Mouse (Mus musculus) inflammation-experienced regulatory T-cells, adult 6 months (primary cell): ENCODE results near the gene Slc7a6. TPM values are rescaled to one million over a fixed set of nuclear protein-coding genes. Genes with fewer than 3 reads are reported as not detected.
"Not testable (repeated sequence)": the region's sequence is repeated elsewhere in the genome, so short reads cannot be mapped to it uniquely, and the experiment has no call there.

Experiments used
- ATAC-seq: one replicate; pipeline ENCODE4 v1.8.0; 2017
- polyA plus RNA-seq, 3 experiments: library from polyadenylated mRNA; unstranded; fragments of 100-300 nt; shearing (Covaris generic); gene quantifications; one replicate each; pipeline ENCODE4 v1.2.1; 2017

The Slc7a6 gene
- polyA plus RNA-seq, 3 experiments from 2014 or later = 21.0 to 35.6 (median 33.1) TPM

DNA sequence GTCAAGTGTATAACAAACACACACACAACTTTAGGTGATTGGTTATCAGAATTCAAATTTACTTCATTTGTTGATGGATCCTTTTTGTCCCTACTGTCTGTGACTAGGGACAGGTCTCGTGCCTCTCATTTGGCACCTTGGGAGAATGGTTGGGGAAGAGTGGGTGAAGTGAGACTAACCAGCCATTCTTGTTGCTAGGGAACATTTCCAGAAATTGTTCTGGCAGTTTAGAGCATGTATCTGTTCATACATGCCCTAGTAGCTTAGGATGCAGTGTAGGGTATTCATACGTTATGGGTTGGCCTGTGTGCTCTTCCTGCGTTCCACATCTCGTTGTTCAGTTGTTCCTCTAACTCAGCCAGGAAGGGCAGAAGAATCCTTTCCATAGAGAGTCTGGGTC, 20.5 kb downstream of the Slc7a6 start:
- no peak for ATAC-seq

DNA sequence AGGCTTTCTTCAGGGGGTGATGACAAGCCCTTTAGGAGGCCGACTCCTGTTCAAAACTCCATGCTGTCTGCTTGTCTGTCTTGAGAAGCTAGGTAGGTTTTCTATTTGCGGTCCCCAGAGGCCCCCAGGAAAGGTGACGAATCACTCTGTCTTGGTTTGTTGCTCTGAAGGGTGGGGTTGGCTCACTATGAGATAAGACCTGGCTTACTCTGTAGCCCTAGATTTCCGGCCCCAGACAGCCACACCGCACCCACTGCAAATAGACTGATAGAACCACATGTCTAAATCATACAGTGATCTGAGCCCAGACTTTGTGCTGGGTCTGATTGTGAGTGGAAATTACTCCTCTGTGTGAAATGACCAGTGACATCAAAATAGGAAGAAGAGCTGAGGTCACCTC, 23.0 kb downstream of the Slc7a6 start:
- ATAC-seq = no peak

DNA sequence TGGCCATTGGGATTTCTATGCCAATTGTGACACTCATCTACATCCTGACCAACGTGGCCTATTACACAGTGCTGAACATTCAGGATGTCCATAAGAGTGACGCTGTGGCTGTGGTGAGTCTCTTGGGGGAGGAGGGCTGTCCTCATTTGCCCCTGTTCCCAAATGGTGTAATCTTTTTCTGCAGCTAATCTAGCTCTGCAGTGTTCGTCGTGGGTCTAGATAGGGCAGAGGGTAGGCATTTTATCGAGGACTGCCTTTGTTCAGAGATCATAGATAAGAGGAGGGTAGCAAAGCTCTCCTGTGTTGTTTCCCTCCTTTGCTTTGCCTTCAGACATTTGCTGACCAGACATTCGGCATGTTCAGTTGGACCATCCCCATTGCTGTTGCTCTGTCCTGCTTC, 24.5 kb downstream of the Slc7a6 start:
- ATAC-seq = no peak

DNA sequence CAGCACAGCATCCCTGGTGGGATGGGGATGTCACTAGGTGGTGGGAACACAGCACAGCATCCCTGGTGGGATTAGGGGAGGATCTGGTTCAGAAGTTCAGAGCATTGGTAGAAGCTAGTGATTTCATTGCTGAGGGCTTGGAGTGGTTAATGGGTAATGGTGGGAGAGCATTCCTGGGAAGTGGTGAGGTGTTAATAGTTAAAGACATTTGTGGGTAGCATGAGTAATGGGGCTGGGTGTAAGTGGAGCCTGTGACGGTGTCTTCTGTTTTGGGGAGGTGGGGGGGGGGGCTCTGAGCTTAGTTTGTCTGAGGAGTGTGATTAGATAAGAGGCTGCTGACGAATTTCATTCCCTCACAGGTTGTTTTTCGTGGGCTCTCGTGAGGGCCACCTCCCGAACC, 25.4 kb downstream of the Slc7a6 start:
- ATAC-seq = no peak

DNA sequence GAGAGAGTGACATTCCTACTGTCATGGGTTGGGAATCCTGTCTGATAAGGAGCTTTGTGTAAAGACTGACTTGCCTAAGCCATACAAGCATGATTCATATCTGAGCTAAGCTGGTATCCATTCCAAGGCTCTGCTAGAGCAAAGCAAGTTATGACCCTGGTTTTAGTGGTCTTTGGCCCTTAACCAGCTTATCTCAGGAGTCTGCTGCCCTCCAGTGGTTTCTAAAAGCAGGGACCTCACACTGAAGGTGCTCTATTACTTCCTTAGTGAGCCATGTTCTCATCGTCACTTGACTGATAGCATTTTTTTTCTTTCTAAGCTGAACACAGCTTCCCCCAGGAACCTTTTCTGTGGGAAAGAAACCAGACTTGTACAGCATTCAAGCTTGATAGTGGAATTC, 30.1 kb downstream of the Slc7a6 start:
- ATAC-seq = peak; percentile 48

DNA sequence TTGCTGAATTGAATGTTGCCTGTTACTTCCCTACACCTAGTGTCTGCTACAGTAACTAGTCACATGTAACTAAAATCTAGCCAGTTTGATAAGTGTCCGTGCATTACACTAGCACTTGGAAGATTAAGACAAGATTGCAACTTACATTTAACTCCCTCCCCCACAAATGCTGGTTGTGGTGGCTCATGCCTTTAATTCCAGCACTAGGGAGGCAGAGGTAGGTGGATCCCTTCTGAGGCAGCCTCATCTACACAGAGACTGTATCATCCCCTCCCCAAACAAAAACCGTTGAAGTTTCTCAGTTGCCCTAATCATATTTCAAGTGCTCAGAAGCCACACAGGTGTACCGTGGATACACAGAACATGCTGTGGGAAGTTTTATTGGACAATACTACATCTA, 30.9 kb downstream of the Slc7a6 start:
- not testable (repeated sequence) for ATAC-seq

DNA sequence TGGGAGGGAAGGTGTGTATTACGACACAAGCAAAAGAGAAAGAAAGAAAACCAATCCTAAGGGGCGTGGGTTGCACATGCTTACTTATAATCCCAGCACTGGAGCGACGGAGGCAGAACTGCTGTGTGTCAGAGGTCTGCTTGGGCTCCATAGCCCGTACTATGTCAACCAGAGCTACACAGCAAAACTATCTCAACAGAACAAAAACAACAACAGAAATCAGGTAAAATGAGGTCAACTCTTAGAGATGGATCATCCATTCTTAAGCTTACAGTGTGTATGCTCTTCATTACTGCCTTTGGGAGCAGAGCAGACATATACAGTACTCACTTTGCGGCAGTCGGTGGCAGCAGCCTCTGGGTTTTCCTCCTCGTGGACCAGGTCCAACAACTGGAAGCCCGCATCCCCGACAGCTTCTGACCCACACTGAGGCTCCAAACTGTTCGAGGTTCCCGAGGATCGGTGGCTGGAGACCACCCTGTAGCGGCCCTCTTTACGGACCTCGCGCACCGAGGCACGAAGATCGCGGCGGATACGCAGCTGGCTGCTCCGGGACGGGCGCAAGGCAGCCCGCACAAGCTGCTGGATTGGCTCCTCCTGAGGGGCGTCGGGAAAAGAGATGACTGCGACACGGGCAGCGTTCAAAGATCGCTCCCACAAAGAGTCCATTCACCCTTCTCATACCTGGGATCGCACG, 41.5 kb downstream of the Slc7a6 start:
- ATAC-seq = peak; percentile 22

DNA sequence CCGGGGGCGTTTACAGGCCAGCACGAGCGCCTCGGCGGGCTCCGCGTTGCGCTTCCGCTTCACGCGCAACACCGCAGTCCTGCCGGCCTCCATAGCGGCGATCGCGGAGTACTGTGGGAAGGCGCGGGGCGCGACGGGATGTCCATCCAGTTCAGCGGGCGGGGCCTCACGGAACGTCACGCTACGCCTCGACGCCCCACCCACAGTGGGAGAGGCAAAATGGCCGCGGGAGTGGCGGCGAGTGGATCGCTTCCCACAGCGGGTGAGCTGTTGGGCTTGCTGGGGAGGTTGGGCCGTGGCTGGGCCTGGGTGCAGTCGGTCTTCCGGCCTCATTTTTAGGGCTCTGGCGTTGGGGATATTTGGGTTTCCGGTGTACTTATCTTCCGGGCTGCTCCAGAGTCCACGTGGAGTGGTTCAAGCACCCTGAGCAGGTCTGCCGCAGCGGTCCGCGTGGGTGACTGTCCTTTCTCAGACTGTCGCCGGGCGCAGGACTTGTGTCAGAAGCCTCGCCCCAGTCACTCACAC, 42.2 kb downstream of the Slc7a6 start, which contains the start of the genes Slc7a6os and Prmt7:
Gene Slc7a6os, minus strand, starts transcription at position 115 of the 525 bp plus-strand sequence.
Gene Prmt7, plus strand, starts transcription at position 116 of the 525 bp plus-strand sequence.
- ATAC-seq = peak; percentile 95

DNA sequence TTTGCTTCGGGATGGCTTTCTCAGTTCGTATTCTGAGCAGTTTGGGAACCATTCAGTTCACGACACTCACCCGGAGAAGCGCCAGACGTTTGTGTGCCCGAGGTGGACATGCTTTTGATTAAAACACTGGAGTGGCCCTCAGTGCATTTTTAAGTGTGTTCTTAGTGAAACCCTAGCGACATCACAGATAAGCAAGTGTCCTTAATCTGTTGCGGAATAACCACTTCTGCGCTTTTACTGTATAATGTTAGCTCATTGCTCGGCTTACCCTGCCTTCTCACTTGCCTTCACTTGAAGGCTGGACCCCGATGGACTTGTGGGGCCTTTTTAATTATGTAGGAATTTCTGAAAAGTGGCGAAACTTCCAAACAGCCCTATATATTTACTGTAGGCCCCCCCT, 42.8 kb downstream of the Slc7a6 start:
- no peak for ATAC-seq

DNA sequence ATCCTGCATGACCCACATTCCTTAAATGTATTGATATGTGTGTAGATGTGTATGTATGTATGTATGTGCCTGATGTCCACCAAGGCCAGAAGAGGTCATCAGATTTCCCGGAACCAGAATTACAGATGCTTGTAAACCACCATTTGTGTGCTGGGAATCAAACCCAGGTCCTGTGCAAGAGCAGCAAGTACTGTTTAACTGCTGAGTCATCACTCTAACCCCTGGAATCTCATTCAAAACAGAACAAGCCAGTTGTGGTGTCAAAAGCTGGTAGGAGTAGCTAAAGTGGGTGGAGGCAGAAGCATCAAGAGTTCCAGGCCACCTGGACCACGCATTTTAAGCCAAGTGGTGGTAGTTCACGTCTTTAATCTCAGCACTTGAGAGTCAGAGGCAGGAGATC, 45.3 kb downstream of the Slc7a6 start:
- ATAC-seq = no peak

DNA sequence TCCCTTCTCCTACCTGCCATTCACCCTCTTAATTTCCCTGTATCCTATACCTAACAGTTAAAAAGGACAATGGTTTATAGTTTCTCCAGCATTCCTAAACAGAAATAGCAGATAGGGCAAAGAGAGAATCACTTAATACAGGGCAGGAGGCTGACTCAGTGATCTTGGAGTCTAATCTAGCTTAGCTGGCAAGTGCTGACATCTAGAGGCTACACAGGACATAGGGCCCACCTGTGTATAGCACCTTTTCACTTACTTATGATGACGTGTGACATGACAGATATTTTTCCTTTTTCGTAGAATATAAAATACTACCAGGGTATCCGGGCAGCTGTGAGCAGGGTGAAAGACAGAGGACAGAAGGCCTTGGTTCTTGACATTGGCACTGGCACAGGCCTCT, 51.0 kb downstream of the Slc7a6 start:
- ATAC-seq = no peak

DNA sequence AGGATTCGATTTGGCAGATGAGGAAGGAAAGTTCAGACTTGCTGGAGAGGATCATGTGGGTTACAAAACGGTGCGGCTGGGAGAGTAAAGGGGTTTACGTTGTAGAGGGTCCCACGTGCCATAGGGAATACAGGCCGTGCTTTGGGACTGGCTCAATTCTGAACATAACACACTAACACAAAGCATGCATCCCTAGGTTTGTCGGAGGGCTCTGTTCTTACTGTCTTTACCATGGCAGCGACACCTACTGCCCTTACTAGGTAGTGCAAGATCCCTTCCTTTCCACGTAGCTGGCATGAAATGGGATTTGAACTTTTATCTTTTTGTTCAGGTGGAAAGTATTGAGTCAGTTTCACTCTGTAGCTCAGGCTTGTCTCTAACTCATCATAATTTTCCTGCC, 57.9 kb downstream of the Slc7a6 start:
- peak; percentile 48 for ATAC-seq

DNA sequence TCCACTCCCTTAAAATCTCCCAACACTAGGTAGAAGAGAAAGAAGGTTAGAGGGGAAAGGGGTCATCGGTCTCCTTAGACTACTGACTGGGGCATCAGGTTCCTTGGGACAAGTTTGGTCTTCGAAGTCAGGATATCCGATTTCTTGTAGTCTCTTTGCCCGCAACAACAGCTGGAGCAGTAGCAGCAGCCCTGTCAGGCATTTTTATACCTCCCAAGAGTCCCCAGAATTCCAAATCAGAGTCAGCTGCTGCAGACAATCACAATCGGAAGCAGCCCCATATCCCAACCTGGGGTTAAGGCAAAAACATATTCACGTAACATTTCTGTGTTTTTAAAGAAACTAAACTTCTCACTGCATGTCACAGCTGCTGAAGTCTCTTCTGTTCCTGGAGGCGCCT, 62.9 kb downstream of the Slc7a6 start:
- ATAC-seq = no peak

DNA sequence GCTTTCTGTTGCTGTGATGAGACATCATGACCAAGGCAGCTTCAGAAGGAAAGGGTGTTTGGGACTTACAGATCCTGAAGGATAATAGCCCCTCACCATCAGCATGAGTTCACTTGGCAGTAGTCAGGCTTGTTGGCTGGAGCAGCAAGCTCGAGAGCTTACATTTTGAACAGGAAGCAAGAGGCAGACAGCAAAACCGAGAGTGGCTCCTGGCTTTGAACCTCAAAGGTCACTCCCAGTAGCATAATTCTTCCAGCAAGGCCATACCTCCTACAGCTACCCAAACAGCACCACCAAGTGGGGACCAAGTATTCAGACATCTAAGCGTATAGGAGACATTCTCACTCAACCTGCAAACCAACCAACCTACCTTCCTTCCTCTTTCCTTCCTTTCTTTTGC, 64.1 kb downstream of the Slc7a6 start:
- no peak for ATAC-seq

DNA sequence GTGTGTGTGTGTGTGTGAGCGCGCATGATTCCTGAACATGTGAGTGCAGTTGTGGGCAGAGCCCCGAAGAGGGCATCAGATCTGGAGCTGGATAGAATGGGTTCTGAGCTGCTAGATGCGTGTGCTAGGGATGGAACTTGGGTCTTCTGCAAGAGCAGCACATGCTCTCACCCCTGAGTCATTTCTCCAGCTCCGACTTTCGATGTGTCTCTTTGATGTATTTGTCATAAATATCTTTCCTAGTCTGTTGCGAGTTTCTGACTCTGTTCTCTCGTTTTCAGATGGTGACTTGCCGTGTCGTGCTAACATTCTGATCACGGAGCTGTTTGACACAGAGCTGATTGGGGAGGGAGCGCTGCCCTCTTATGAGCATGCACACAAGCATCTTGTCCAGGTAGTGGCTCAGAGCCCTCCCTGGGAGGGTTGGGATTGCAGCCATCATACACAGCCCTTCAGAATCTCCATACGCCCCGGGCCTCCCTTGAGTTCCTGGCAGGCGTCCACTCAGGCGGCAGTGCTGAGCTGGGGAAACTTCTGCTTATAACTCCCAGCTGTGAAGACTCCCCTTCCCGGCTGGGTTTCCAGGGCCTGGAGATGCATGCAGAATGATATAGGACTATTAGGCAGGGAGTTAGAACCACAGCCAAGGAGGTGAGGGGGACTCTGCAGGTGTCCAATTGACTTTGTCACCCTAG, 66.1 kb downstream of the Slc7a6 start:
- ATAC-seq = no peak

DNA sequence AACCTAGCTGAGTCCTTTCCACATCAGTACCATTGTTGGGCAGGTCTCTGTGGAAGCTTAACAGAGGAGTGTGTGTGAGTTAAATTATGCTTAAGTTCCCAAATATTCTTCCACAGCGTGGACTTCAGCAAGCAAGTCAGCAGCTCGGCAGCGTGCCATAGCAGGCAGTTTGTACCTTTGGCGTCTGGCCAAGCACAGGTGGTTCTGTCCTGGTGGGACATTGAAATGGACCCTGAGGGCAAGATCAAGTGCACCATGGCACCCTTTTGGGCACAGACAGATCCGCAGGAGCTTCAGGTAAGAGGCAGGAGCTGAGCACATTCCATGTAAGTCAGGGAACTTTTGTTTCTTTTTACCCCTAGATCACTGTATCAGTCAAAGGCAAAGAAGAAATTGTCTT, 68.4 kb downstream of the Slc7a6 start:
- no peak for ATAC-seq

Other genes starting within 250 kb of the Slc7a6 start
- 1 to 10 TPM; 3.0 to 4.1 (median 3.4) TPM for gene Ctrl, start 235.0 kb upstream of the Slc7a6 start, polyA plus RNA-seq
- 100 to 1,000 TPM; 368 to 388 (median 373) TPM for gene Psmb10, start 230.4 kb upstream of the Slc7a6 start, polyA plus RNA-seq
- gene Lcat, start 225.5 kb upstream of the Slc7a6 start, polyA plus RNA-seq = under 1 TPM; 0.44 to 0.67 (median 0.45) TPM
- gene Slc12a4, start 202.8 kb upstream of the Slc7a6 start, polyA plus RNA-seq = 1 to 10 TPM; 5.4 to 8.8 (median 6.4) TPM
- not detected for gene Dpep3, start 189.4 kb upstream of the Slc7a6 start, polyA plus RNA-seq
- gene Dus2, start 177.5 kb upstream of the Slc7a6 start, polyA plus RNA-seq = 10 to 100 TPM; 29.0 to 36.7 (median 32.2) TPM
- not detected for gene Dpep2nb, start 162.9 kb upstream of the Slc7a6 start, polyA plus RNA-seq
- 10 to 100 TPM in 2 of 3 experiments, 1 to 10 TPM in 1; 9.3 to 15.6 (median 12.3) TPM for gene Ddx28, start 157.0 kb upstream of the Slc7a6 start, polyA plus RNA-seq
- gene Nfatc3, start 110.0 kb upstream of the Slc7a6 start, polyA plus RNA-seq = 10 to 100 TPM; 35.1 to 41.7 (median 37.1) TPM
- gene Esrp2, start 31.9 kb upstream of the Slc7a6 start, polyA plus RNA-seq = under 1 TPM in 2 of 3 experiments, not detected in 1; 0.20 to 0.64 TPM
- 1 to 10 TPM; 4.5 to 6.2 (median 4.7) TPM for gene Pla2g15, start 18.5 kb upstream of the Slc7a6 start, polyA plus RNA-seq
- gene Slc7a6os, start 42.1 kb downstream of the Slc7a6 start, polyA plus RNA-seq = 10 to 100 TPM; 20.7 to 26.9 (median 23.1) TPM
- 10 to 100 TPM; 16.6 to 35.3 (median 27.0) TPM for gene Prmt7, start 42.1 kb downstream of the Slc7a6 start, polyA plus RNA-seq
- not detected for gene Smpd3, start 169.1 kb downstream of the Slc7a6 start, polyA plus RNA-seq
- gene Zfp90, start 246.5 kb downstream of the Slc7a6 start, polyA plus RNA-seq = 1 to 10 TPM; 2.6 to 5.2 (median 3.6) TPM